Mouse (Mus musculus): ENCODE results near the gene Cd2bp2. TPM values are rescaled to one million over a fixed set of nuclear protein-coding genes. Genes with fewer than 3 reads are reported as not detected.
A peak's percentile ranks its signal among the peaks of the same experiment; 100 is the strongest.

Cd2bp2 gene
- polyA plus RNA-seq, 1 experiment from 2014 or later: 59.5 TPM

DNA sequence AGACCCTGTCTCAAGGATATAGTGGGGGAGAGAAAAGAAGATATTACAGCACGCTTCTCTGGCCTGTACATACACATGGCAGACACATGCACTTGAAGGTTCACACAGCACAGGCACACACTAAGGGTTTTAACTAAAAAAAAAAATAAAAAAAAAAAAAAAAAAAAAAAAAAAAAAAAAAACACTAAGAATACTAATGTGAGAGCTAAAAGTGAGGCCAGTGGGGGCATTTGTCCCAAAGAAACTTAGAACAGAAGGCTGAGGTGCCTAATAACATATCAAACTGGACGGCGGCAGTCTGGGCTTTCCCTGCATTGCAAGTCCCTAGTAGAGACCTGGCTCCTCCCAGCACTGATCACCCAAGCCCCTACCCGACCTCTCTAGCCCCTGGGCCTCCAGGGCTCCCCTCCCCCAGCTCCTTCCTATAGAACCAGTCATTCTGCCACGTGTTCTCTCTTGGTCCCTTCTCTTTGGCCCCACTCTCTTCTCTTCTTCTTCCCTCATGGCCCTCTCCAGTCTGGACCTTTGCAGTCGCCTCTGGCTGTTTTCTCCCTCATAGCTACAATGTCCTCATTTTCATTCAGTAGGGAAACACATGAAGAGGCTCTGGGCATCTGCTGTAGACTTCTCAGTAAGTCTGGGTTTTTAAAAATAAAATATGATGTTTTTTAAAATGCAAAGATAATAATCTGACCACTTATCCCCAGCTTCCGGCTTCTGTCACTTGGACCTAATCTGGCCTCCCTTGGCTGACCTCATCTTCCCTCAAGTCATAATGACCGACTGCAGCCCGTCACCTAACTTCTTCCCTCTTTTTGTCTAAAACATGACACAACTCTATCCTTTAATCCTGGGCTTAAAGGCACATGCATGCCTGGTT, 50.2 kb downstream of the Cd2bp2 start:
- no peak overlapping the region for H3K4me2 ChIP-seq
- peaks cover 19% of the 10 kb centered on the region for H3K4me1 ChIP-seq (replicated peaks; ENCODE audit: control insufficient read depth, insufficient read depth, low read length)
- H3K9me3 ChIP-seq (ENCODE audit: control insufficient read depth, low read length): no peaks in the 10 kb centered on the region
- no peak overlapping the region for H3K4me3 ChIP-seq (ENCODE audit: low read depth, low read length)
- peak; percentile 46; the same call in 1 of the 2 replicates for ATAC-seq (replicated peaks; ENCODE audit: low FRiP score)
- no peaks in the 10 kb centered on the region for H3K36me3 ChIP-seq (ENCODE audit: control insufficient read depth, insufficient read depth, low read length)
- 45% methylated on average over 9 of the region's 9 CpGs for WGBS
- DNase-seq (ENCODE audit: low spot score): no peak
- H3K27ac ChIP-seq (ENCODE audit: low read depth, low read length): 0 out of 2 replicates have a peak overlapping the region, but pooled peaks have one; percentile 61
- H3K9ac ChIP-seq (ENCODE audit: low read depth, low read length): no peak overlapping the region
- H3K27me3 ChIP-seq (replicated peaks; ENCODE audit: control insufficient read depth, insufficient read depth, low read length): no peaks in the 10 kb centered on the region

DNA sequence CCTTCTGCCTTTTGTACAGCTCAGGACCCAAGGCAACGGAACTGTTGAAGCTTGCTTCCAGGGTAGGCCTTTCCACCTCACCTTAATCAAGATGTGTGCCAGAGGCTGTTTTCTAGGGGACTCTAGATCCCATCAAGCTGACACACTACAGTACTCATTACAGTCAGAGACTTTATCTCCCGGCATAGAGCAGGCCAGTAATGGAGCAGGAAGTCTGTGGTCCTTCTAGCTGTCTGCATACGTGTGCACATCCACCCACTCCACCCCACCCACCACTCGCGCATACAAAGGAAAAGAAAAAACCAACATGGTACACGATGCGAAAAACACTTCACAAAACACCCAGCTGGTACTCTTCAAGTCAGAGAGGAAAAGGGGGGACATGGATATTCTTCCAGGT, 51.4 kb downstream of the Cd2bp2 start:
- Histone ChIP-seq H3K4me3 (ENCODE audit: low read depth, low read length) (0 out of 2 replicates have a peak overlapping the region, but pooled peaks have one; percentile 6), H3K27me3 (replicated peaks; ENCODE audit: control insufficient read depth, insufficient read depth, low read length) (no peaks in the 10 kb centered on the region), H3K4me1 (replicated peaks; ENCODE audit: control insufficient read depth, insufficient read depth, low read length) (peaks cover 31% of the 10 kb centered on the region), H3K27ac (ENCODE audit: low read depth, low read length) (peak overlapping the region; percentile 30; the same call in 1 of the 2 replicates), H3K9ac (ENCODE audit: low read depth, low read length) (peak overlapping the region; percentile 21), H3K36me3 (ENCODE audit: control insufficient read depth, insufficient read depth, low read length) (no peaks in the 10 kb centered on the region), H3K4me2 (peak overlapping the region; percentile 43), H3K9me3 (ENCODE audit: control insufficient read depth, low read length) (no peaks in the 10 kb centered on the region)
- DNase-seq (ENCODE audit: low spot score): no peak
- ATAC-seq (replicated peaks; ENCODE audit: low FRiP score): peak; percentile 37; the same call in 1 of the 2 replicates
- WGBS: 68% methylated on average over 7 of the region's 7 CpGs

DNA sequence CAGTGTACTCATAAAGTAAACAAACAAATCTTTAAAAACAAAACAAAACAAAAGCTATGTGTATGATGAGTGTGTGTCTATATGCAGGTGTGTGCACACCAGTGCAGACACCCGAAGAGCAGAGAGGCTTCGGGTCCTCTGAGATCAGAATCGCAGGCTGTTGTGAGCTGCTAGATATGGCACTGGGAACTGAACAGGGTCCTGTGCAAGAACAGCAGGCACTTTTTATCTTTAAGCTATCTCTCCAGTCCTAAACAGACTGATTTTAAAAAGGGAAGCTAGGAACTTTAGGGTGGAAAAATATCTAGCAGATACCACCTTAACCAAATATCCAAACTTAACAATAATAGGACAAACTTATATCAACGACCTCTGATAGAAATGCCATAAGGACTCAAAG, 53.2 kb downstream of the Cd2bp2 start:
- Histone ChIP-seq H3K9ac (ENCODE audit: low read depth, low read length) (peak overlapping the region; percentile 5; the same call in 1 of the 2 replicates), H3K36me3 (ENCODE audit: control insufficient read depth, insufficient read depth, low read length) (no peaks in the 10 kb centered on the region), H3K4me3 (ENCODE audit: low read depth, low read length) (no peak overlapping the region), H3K9me3 (ENCODE audit: control insufficient read depth, low read length) (no peaks in the 10 kb centered on the region), H3K4me1 (replicated peaks; ENCODE audit: control insufficient read depth, insufficient read depth, low read length) (peaks cover 37% of the 10 kb centered on the region), H3K4me2 (peak overlapping the region; percentile 36; the same call in 1 of the 2 replicates), H3K27me3 (replicated peaks; ENCODE audit: control insufficient read depth, insufficient read depth, low read length) (no peaks in the 10 kb centered on the region), H3K27ac (ENCODE audit: low read depth, low read length) (peak overlapping the region; percentile 9)
- WGBS: 72% methylated on average over 4 of the region's 4 CpGs
- no peak for ATAC-seq (replicated peaks; ENCODE audit: low FRiP score)
- no peak for DNase-seq (ENCODE audit: low spot score)

DNA sequence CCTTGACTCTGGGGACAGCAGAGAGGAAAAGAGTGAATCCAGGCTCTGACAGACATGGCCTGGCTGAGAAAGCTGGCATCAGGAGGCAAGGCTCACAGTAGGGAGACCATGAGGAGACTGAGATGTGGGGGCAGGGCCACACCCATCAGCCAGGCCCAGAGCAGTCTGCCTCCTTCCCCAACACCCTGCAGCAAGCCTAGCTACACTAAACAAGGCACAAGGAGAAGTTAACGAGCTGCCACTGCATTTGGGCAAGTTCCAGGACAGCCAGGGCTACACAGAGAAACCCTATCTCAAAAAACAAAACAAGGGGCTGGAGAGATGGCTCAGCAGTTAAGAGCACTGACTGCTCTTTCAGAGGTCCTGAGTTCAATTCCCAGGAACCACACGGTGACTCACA, 53.6 kb downstream of the Cd2bp2 start:
- no peak overlapping the region for H3K4me3 ChIP-seq (ENCODE audit: low read depth, low read length)
- ATAC-seq (replicated peaks; ENCODE audit: low FRiP score) (no peak), DNase-seq (ENCODE audit: low spot score) (no peak)
- H3K4me1 ChIP-seq (replicated peaks; ENCODE audit: control insufficient read depth, insufficient read depth, low read length): peaks cover 38% of the 10 kb centered on the region
- no peaks in the 10 kb centered on the region for H3K9me3 ChIP-seq (ENCODE audit: control insufficient read depth, low read length)
- H3K36me3 ChIP-seq (ENCODE audit: control insufficient read depth, insufficient read depth, low read length): no peaks in the 10 kb centered on the region
- no peaks in the 10 kb centered on the region for H3K27me3 ChIP-seq (replicated peaks; ENCODE audit: control insufficient read depth, insufficient read depth, low read length)
- H3K4me2 ChIP-seq: peak overlapping the region; percentile 6; the same call in 1 of the 2 replicates
- WGBS: 42% methylated on average over 2 of the region's 2 CpGs
- no peak overlapping the region for H3K9ac ChIP-seq (ENCODE audit: low read depth, low read length)
- H3K27ac ChIP-seq (ENCODE audit: low read depth, low read length): peak overlapping the region; percentile 9

Other genes with a start within 250 kb of the Cd2bp2 start
- not detected in 2 replicates for gene Asphd1, start 246.5 kb downstream of the Cd2bp2 start, polyA plus RNA-seq (2014; fragmentation: Nextera tagmentation; extraction: Ambion mirVana)
- gene Sez6l2, start 245.5 kb downstream of the Cd2bp2 start, polyA plus RNA-seq (2014; fragmentation: Nextera tagmentation; extraction: Ambion mirVana): 0.27 TPM in 2 replicates
- gene Cdipt, start 220.1 kb downstream of the Cd2bp2 start, polyA plus RNA-seq (2014; fragmentation: Nextera tagmentation; extraction: Ambion mirVana): 72.2 and 74.4 TPM in 2 replicates
- 0.67 and 1.0 TPM in 2 replicates for gene Cdiptos, start 220.0 kb downstream of the Cd2bp2 start, polyA plus RNA-seq (2014; fragmentation: Nextera tagmentation; extraction: Ambion mirVana)
- gene Mvp, start 181.4 kb downstream of the Cd2bp2 start, polyA plus RNA-seq (2014; fragmentation: Nextera tagmentation; extraction: Ambion mirVana): 8.3 and 9.4 TPM in 2 replicates
- gene Pagr1b, start 179.6 kb downstream of the Cd2bp2 start, polyA plus RNA-seq (2014; fragmentation: Nextera tagmentation; extraction: Ambion mirVana): 0.41 TPM in 1 of 2 replicates, not detected in the other
- 45.6 and 75.0 TPM in 2 replicates for gene Pagr1a, start 178.7 kb downstream of the Cd2bp2 start, polyA plus RNA-seq (2014; fragmentation: Nextera tagmentation; extraction: Ambion mirVana)
- 19.8 and 52.9 TPM in 2 replicates for gene Gm42742, start 175.0 kb downstream of the Cd2bp2 start, polyA plus RNA-seq (2014; fragmentation: Nextera tagmentation; extraction: Ambion mirVana)
- 4.5 and 5.4 TPM in 2 replicates for gene Prrt2, start 174.8 kb downstream of the Cd2bp2 start, polyA plus RNA-seq (2014; fragmentation: Nextera tagmentation; extraction: Ambion mirVana)
- gene Maz, start 169.0 kb downstream of the Cd2bp2 start, polyA plus RNA-seq (2014; fragmentation: Nextera tagmentation; extraction: Ambion mirVana): 90.8 and 98.8 TPM in 2 replicates
- 152 and 170 TPM in 2 replicates for gene Kif22, start 153.6 kb downstream of the Cd2bp2 start, polyA plus RNA-seq (2014; fragmentation: Nextera tagmentation; extraction: Ambion mirVana)
- not detected in 2 replicates for gene Zg16, start 108.7 kb downstream of the Cd2bp2 start, polyA plus RNA-seq (2014; fragmentation: Nextera tagmentation; extraction: Ambion mirVana)
- 12.3 and 13.7 TPM in 2 replicates for gene AI467606, start 104.7 kb downstream of the Cd2bp2 start, polyA plus RNA-seq (2014; fragmentation: Nextera tagmentation; extraction: Ambion mirVana)
- gene Qprt, start 73.8 kb downstream of the Cd2bp2 start, polyA plus RNA-seq (2014; fragmentation: Nextera tagmentation; extraction: Ambion mirVana): 43.8 and 44.2 TPM in 2 replicates
- gene Spn, start 58.2 kb downstream of the Cd2bp2 start, polyA plus RNA-seq (2014; fragmentation: Nextera tagmentation; extraction: Ambion mirVana): 12.7 and 14.4 TPM in 2 replicates
- 28.2 and 29.0 TPM in 2 replicates for gene Tbc1d10b, start 12.4 kb upstream of the Cd2bp2 start, polyA plus RNA-seq (2014; fragmentation: Nextera tagmentation; extraction: Ambion mirVana)
- gene Mylpf, start 12.8 kb upstream of the Cd2bp2 start, polyA plus RNA-seq (2014; fragmentation: Nextera tagmentation; extraction: Ambion mirVana): 31.5 and 33.6 TPM in 2 replicates
- 17.2 TPM in 2 replicates for gene Zfp553, start 37.0 kb upstream of the Cd2bp2 start, polyA plus RNA-seq (2014; fragmentation: Nextera tagmentation; extraction: Ambion mirVana)
- 14.9 and 17.5 TPM in 2 replicates for gene Sept1, start 37.1 kb upstream of the Cd2bp2 start, polyA plus RNA-seq (2014; fragmentation: Nextera tagmentation; extraction: Ambion mirVana)
- 45.9 and 47.3 TPM in 2 replicates for gene Zfp771, start 48.2 kb upstream of the Cd2bp2 start, polyA plus RNA-seq (2014; fragmentation: Nextera tagmentation; extraction: Ambion mirVana)
- 266 and 275 TPM in 2 replicates for gene Dctpp1, start 64.7 kb upstream of the Cd2bp2 start, polyA plus RNA-seq (2014; fragmentation: Nextera tagmentation; extraction: Ambion mirVana)
- gene Sephs2, start 78.0 kb upstream of the Cd2bp2 start, polyA plus RNA-seq (2014; fragmentation: Nextera tagmentation; extraction: Ambion mirVana): 178 and 203 TPM in 2 replicates
- gene Itgal, start 100.2 kb upstream of the Cd2bp2 start, polyA plus RNA-seq (2014; fragmentation: Nextera tagmentation; extraction: Ambion mirVana): 6.2 and 6.5 TPM in 2 replicates
- 3.4 and 3.6 TPM in 2 replicates for gene Zfp768, start 149.5 kb upstream of the Cd2bp2 start, polyA plus RNA-seq (2014; fragmentation: Nextera tagmentation; extraction: Ambion mirVana)
- 4.9 and 5.8 TPM in 2 replicates for gene Zfp747, start 180.0 kb upstream of the Cd2bp2 start, polyA plus RNA-seq (2014; fragmentation: Nextera tagmentation; extraction: Ambion mirVana)
- 2.4 and 3.0 TPM in 2 replicates for gene 9130019O22Rik, start 191.1 kb upstream of the Cd2bp2 start, polyA plus RNA-seq (2014; fragmentation: Nextera tagmentation; extraction: Ambion mirVana)
- 3.3 and 4.2 TPM in 2 replicates for gene E430018J23Rik, start 197.6 kb upstream of the Cd2bp2 start, polyA plus RNA-seq (2014; fragmentation: Nextera tagmentation; extraction: Ambion mirVana)
- gene Zfp764, start 210.8 kb upstream of the Cd2bp2 start, polyA plus RNA-seq (2014; fragmentation: Nextera tagmentation; extraction: Ambion mirVana): 4.6 and 4.8 TPM in 2 replicates
- 18.7 and 19.5 TPM in 2 replicates for gene Zfp688, start 226.0 kb upstream of the Cd2bp2 start, polyA plus RNA-seq (2014; fragmentation: Nextera tagmentation; extraction: Ambion mirVana)